Mouse (Mus musculus): ENCODE measurements around the gene Hpca.

Gene Hpca

DNA sequence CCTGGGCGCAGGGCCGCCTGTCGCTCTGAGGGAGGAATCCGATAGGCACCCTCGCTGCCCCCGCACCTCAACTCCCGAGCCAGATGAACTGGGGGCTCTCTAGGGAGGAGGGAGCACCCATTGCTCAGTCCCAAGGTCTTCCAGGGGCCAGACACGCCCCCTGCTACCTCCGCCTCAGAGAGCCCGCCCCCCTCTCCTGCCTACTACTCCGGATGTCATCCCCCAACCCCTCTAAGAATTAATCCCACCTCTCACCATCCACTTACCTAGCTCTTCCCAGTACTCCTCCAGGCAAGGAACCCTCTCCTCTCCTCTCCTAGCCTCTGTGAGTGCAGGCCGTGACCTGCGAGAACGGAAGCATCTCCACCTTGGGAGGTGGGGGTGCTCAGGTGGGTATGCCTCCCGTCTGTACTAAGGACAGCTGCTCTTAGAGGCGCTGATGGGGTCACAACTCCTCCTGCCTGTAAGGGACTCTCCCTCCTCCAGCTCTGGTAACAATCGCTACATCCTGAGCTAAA is at the start of gene Hpca:
TSS of gene Hpca (minus strand) at position 468 of the 518 bp plus-strand sequence.
- DNase-seq (ENCODE audit: low read depth, low spot score): no peak

DNA sequence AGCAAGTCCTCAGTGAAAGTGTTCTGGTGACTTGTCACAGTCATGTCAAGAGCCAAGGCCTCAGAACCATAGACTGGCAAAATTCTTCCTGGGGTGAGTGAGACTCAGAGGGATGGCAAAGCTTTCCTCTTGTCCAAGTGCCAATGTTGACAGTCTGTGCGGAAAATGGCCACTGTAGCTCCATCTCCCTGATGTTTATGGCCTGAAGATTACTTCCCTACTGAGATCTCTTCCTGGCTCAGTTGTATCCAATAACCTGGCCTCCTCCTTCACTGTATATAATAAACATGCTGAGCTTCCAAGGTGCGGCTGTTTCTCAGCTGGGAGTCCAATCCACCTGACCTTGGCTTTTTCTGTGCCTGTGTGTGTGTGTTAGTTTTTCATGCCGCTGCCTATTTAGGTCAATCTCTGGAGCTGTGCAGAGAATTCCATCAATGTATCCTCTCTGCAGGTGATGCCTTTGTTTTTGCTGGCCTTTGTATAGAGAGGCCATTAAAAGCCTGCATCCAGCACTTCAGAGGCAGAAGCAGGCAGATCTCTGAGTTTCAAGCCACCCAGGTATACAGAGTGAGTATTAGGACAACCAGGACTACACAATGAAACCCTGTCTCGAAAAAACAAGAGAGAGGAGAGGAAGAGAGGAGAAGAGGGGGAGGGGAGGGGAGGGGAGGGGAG is 39.9 kb upstream of the Hpca start:
- no peak for DNase-seq (ENCODE audit: low read depth, low spot score)

DNA sequence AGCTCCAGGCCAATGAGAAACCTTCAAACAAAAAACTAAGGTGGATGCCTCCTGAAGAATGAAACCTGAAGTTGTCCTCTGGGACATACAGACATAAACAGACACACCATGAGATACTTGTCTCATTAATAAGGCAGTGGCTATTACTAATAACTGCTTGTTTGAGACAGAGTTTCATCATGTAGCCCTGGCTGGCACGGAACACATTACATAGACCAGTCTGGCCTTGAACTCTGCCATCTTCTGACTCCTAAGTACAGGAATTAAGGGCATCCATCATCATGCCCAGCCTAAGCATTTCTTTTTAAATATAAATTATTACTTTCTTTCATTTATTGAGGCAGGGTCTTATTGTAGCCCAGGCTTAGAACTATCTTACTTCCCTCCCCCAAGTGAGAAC is 39.2 kb upstream of the Hpca start:
- no peak for DNase-seq (ENCODE audit: low read depth, low spot score)

DNA sequence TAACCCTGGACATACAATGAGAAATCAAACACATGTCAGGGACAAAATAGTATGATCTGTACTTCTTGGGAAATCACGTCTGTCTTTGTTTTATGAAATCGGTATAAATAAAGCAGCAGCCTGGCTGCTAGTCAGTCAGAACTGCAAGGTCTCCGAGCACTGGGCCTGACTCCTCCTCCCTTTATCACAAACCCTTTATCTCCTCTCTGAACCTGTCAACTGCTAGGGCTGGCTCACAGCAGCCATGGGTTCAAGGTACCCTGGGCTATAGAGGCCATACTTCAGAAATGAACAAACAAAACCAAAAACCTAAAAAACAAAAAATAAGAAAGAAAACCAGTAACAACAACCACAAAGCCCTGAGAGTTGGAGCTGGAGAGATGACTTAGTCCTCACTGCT is 36.7 kb upstream of the Hpca start:
- DNase-seq (ENCODE audit: low read depth, low spot score): no peak

DNA sequence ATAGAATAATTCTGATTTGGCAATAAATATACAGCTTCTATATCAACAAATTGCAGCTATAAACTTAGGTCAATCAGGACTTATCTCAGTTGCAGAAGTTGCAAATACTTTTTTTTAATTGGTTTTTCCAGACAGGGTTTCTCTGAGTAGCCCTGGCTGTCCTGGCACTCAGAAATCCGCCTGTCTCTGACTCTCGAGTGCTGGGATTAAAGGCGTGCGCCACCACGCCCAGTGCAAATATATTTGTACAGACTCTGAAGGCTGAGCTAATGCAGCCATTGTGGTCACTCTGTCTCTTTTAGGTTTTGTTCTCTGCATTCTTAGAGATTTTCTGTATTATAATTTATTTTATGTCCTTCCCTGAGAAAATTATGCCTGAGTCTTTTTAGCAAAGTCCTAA is 35.7 kb upstream of the Hpca start:
- DNase-seq (ENCODE audit: low read depth, low spot score): no peak

GRCm38 (mm10) chr4:129151276-129151811 is 29.5 kb upstream of the Hpca start:
- no peak for DNase-seq (ENCODE audit: low read depth, low spot score)

GRCm38 (mm10) chr4:129149321-129149720 is 27.5 kb upstream of the Hpca start:
- DNase-seq (ENCODE audit: low read depth, low spot score): no peak

DNA sequence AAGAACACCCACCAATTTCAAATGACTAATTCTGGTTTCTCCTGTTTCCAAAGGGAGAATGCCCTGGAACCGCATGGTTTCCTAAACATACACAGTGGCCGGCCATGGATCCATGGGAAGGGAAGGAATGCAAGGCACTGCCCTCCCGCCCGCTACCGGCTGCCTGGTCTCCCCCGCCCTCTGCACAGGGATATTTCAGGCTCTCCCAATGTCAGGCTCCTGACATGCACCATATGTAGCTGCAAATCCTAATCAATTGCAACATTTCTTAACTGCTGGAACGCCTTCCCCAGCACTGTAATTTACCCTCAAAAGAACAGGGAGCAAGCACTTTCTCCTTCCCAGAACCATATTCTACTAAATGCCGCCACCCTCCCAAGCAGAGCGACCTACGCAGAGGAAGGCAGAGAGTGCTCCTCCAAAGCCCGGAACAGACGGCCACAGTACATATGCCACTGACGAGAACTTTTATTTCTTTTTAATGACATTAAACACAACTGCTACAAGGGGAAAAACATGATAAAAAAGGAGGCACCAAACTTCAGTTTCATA is 25.8 kb upstream of the Hpca start:
- DNase-seq (ENCODE audit: low read depth, low spot score): no peak

GRCm38 (mm10) chr4:129146392-129146791 is 24.6 kb upstream of the Hpca start:
- no peak for DNase-seq (ENCODE audit: low read depth, low spot score)

DNA sequence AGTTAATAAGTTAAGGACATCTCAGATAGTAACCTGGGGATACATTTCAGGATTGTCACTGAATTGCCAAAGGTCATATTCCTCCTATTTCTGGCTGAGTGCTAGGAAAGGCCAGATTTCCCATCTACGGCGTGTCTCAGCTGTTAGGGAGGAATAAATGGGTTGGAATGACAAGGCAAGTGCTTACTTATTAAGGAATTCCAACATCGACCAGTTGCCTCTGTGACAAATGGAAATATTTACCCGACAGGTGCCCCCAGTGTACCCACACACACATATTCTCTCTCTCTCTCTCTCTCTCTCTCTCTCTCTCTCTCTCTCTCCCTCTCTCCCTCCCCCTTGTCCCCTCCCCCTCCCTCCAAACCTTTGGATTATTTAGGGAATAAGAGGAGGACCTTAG is 24.1 kb upstream of the Hpca start:
- DNase-seq (ENCODE audit: low read depth, low spot score): no peak

GRCm38 (mm10) chr4:129145411-129145810 is 23.6 kb upstream of the Hpca start:
- no peak for DNase-seq (ENCODE audit: low read depth, low spot score)

- DNase-seq (ENCODE audit: low read depth, low spot score): peak; percentile 55
These were observed 22.8 kb upstream of the Hpca start for GRCm38 (mm10) chr4:129144401-129145367.

DNA sequence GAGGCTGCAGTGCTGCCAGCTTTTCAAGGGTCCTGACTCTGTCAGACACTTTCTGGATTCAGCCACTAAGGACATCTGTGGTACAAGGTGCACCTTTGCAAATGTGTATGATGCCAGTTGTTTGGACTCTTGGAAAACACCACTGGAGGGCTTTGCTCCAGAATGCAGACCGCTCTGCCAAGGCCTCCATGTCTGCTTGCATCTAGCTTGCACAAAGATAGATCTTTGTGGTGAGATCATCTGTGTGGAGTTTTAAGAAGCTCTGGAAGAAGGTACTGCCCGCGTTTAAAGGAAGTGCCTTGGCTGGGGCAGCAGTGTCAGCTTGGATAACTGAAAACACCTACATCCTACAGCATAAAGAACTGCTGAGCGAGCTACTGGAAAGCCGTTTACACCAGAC is 21.7 kb upstream of the Hpca start:
- DNase-seq (ENCODE audit: low read depth, low spot score): no peak

- DNase-seq (ENCODE audit: low read depth, low spot score): no peak
These were observed 20.7 kb upstream of the Hpca start for GRCm38 (mm10) chr4:129142439-129143045.

DNA sequence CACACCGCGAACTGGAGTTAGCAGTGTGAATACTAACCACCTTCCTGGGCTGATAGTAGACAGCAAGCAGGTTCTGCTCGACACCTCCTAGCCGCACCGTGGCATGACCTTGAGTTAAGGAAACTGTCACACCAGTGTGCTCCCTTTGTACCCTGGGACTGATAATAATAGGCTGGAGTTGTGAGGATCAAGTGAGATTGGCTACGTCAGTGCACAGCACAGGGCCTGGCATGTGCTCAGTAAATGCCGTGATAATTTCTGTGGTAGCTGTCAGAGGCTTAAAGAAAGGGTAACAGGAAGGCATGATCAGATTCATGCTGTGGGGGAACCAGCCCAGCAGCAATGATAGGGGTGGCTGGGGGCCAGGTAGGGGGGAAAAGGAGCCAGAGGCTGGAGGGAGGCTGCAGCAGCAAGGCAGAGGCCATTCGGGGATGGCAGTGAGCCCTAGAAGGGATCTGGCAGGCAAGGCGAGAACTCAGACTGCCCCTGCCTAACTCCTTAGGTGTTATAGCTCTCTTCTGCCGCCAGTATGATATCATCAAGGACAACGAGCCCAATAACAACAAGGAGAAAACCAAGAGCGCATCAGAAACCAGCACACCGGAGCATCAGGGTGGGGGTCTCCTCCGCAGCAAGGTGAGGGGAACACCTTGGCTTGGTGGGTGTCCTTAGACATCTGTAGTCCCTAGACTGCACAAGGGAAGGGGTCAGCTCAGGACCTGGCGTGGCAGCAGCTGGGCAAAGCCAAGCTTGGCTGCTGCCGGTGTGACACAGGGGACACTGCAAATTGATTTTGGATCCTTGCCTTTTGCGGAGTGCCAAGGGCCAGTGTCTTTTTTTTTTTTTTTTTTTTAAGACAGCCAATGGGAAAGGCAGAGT is 20.0 kb upstream of the Hpca start:
- no peak for DNase-seq (ENCODE audit: low read depth, low spot score)

GRCm38 (mm10) chr4:129140808-129141207 is 19.0 kb upstream of the Hpca start:
- DNase-seq (ENCODE audit: low read depth, low spot score): no peak

DNA sequence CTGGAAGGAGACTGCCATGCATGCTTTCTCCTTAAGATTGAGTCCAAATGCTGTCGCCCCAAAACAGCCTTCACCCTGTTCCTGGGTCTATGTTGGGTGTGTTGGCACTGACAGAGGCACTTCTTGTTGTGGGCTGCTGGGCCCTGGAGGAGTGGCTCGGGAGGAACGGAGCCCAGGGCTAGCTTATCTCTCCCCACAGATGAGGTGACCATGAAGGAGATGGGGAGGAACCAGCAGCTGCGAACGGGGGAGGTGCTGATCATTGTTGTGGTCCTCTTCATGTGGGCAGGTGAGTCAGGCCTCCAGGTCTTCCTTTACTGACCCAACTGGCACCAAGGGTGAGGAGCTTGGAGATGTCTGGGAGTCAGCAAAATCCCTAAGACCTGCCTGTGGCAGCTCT is 17.8 kb upstream of the Hpca start:
- DNase-seq (ENCODE audit: low read depth, low spot score): no peak

- no peak for DNase-seq (ENCODE audit: low read depth, low spot score)
These were observed 15.8 kb upstream of the Hpca start for GRCm38 (mm10) chr4:129137392-129138321.

GRCm38 (mm10) chr4:129136579-129137391 is 14.9 kb upstream of the Hpca start, which contains the start of gene Fndc5:
TSS of gene Fndc5 (plus strand) at chr4:129136999.
- DNase-seq (ENCODE audit: low read depth, low spot score): no peak
